Mouse (Mus musculus): ENCODE results near the gene Cdk5. TPM values are rescaled to one million over a fixed set of nuclear protein-coding genes. Genes with fewer than 3 reads are reported as not detected.

Gene Cdk5
- total and polyA plus RNA-seq, 2 experiments from 2014 or later = 83.3 to 156 TPM

- 83% methylated on average over 10 of the region's 10 CpGs for WGBS
- DNase-seq (no peak), ATAC-seq (no peak)
- peaks cover 28% of the 10 kb centered on the region for H3K4me1 ChIP-seq (ENCODE audit: insufficient read depth)
- no peak for TF ChIP-seq CTCF (IDR thresholded peaks at IDR 0.05; ENCODE audit: low read depth)
- no peak overlapping the region for H3K9ac ChIP-seq
- H3K27ac ChIP-seq (ENCODE audit: low read depth, low read length) = no peak overlapping the region
- H3K27me3 ChIP-seq (ENCODE audit: insufficient read depth, low read length) = 0 out of 2 replicates have a peak, but pooled peaks cover 7% of the 10 kb centered on the region
- no peaks in the 10 kb centered on the region for H3K9me3 ChIP-seq (ENCODE audit: low read length)
- no peak overlapping the region for H3K4me2 ChIP-seq (ENCODE audit: low read depth)
- H3K36me3 ChIP-seq (ENCODE audit: insufficient read depth) = no peaks in the 10 kb centered on the region
- H3K4me3 ChIP-seq (ENCODE audit: low read depth, low read length) = no peak overlapping the region
Observed at GRCm38 (mm10) chr5:24385887-24386550, 37.3 kb downstream of the Cdk5 start.

DNA sequence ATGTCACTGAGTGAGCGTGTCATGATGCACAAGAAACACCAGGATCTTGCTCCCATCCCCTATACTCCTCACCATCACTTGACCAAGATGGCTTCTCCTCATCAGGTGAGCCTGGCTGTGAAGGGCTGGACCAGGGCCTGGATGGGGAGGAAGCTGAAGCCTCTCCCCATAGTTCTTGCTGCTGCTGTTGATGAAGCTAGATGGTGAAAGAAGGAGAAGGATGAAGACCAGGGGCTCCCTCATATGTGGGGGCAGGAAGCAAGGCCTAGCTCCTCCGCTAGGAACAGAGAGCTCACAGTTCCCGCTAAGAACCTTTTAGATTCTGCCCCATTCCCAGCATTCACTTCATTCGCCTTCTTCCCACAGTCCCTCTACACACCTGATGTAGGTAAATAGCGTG, 38.0 kb downstream of the Cdk5 start:
- no peak for ATAC-seq
- H3K4me1 ChIP-seq (ENCODE audit: insufficient read depth) = peaks cover 28% of the 10 kb centered on the region
- DNase-seq = no peak
- H3K27ac ChIP-seq (ENCODE audit: low read depth, low read length) = no peak overlapping the region
- H3K9me3 ChIP-seq (ENCODE audit: low read length) = no peaks in the 10 kb centered on the region
- no peaks in the 10 kb centered on the region for H3K36me3 ChIP-seq (ENCODE audit: insufficient read depth)
- no peak overlapping the region for H3K4me2 ChIP-seq (ENCODE audit: low read depth)
- 0 out of 2 replicates have a peak, but pooled peaks cover 7% of the 10 kb centered on the region for H3K27me3 ChIP-seq (ENCODE audit: insufficient read depth, low read length)
- no peak overlapping the region for H3K4me3 ChIP-seq (ENCODE audit: low read depth, low read length)
- no peak overlapping the region for H3K9ac ChIP-seq
- 92% methylated on average over 5 of the region's 5 CpGs for WGBS
- TF ChIP-seq CTCF (IDR thresholded peaks at IDR 0.05; ENCODE audit: low read depth) = no peak

DNA sequence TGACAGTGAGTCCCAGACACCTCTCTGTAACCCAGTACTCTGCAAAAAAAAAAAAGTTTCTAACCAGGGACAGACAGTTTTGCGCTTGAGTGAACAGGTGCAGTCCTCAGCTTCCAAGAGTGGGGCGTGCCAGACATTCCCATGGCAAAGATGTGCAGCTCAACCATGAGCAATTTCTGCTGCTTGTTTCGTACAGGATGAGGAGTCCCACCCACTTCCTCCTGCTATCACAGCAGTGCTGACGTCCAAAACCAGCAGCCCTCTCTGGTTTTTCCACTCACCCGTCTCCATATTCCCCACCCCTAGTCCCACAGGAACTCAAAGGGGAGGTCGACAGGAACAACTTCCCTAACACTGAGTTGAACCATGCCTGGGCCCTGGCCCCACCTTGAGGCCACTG, 38.9 kb downstream of the Cdk5 start:
- DNase-seq = peak; percentile 4

GRCm38 (mm10) chr5:24383026-24383859, 40.1 kb downstream of the Cdk5 start:
- Histone ChIP-seq H3K4me3 (ENCODE audit: low read depth, low read length) (peak overlapping the region; percentile 45), H3K4me1 (ENCODE audit: insufficient read depth) (peaks cover 26% of the 10 kb centered on the region), H3K27ac (ENCODE audit: low read depth, low read length) (peak overlapping the region; percentile 76), H3K27me3 (ENCODE audit: insufficient read depth, low read length) (no peaks in the 10 kb centered on the region), H3K9me3 (ENCODE audit: low read length) (no peaks in the 10 kb centered on the region), H3K9ac (peak overlapping the region; percentile 67), H3K36me3 (ENCODE audit: insufficient read depth) (no peaks in the 10 kb centered on the region), H3K4me2 (ENCODE audit: low read depth) (peak overlapping the region; percentile 61)
- peak; percentile 95 for DNase-seq
- peak; percentile 80 for ATAC-seq
- WGBS = under 1% methylated on average over 34 of the region's 34 CpGs
- TF ChIP-seq CTCF (IDR thresholded peaks at IDR 0.05; ENCODE audit: low read depth) = peak; percentile 79

More for the DNA sequence above, 38.9 kb downstream of the Cdk5 start:
- H3K9me3 ChIP-seq (ENCODE audit: low read length) = no peaks in the 10 kb centered on the region
- peak overlapping the region; percentile 61 for H3K4me2 ChIP-seq (ENCODE audit: low read depth)
- no peak for ATAC-seq
- 0 out of 2 replicates have a peak, but pooled peaks cover 4% of the 10 kb centered on the region for H3K27me3 ChIP-seq (ENCODE audit: insufficient read depth, low read length)
- H3K9ac ChIP-seq = no peak overlapping the region
- no peaks in the 10 kb centered on the region for H3K36me3 ChIP-seq (ENCODE audit: insufficient read depth)
- H3K4me3 ChIP-seq (ENCODE audit: low read depth, low read length) = no peak overlapping the region
- no peak for TF ChIP-seq CTCF (IDR thresholded peaks at IDR 0.05; ENCODE audit: low read depth)
- H3K27ac ChIP-seq (ENCODE audit: low read depth, low read length) = no peak overlapping the region
- peaks cover 28% of the 10 kb centered on the region for H3K4me1 ChIP-seq (ENCODE audit: insufficient read depth)
- 62% methylated on average over 6 of the region's 6 CpGs for whole genome bisulfite sequencing

DNA sequence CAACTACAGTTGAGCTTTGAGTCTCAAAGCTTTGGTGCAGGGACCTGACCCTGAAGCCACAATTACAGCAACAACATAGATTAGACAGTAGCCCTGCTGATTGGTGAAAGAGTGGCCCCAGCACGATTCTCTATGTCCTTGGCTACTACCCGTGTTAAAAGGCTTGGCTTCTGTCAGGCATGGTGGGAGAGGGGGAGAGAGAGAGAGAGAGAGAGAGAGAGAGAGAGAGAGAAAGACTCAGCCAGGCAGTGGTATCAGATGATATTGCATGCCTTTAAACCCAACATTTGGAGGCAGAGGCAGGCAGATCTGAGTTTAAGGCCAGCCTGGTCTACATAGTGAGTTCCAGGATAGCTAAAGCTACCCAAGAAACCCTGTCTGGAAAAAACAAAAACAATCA, 41.3 kb downstream of the Cdk5 start:
- DNase-seq = no peak
- ATAC-seq = no peak
- 36% methylated on average over 2 of the region's 2 CpGs for WGBS
- H3K4me3 ChIP-seq (ENCODE audit: low read depth, low read length) = no peak overlapping the region
- H3K4me2 ChIP-seq (ENCODE audit: low read depth) = no peak overlapping the region
- no peak for TF ChIP-seq CTCF (IDR thresholded peaks at IDR 0.05; ENCODE audit: low read depth)
- H3K36me3 ChIP-seq (ENCODE audit: insufficient read depth) = no peaks in the 10 kb centered on the region
- peaks cover 18% of the 10 kb centered on the region for H3K4me1 ChIP-seq (ENCODE audit: insufficient read depth)
- H3K27ac ChIP-seq (ENCODE audit: low read depth, low read length) = no peak overlapping the region
- no peaks in the 10 kb centered on the region for H3K9me3 ChIP-seq (ENCODE audit: low read length)
- no peak overlapping the region for H3K9ac ChIP-seq
- H3K27me3 ChIP-seq (ENCODE audit: insufficient read depth, low read length) = no peaks in the 10 kb centered on the region

- Histone ChIP-seq H3K4me1 (ENCODE audit: insufficient read depth) (peaks cover 18% of the 10 kb centered on the region), H3K36me3 (ENCODE audit: insufficient read depth) (no peaks in the 10 kb centered on the region), H3K4me3 (ENCODE audit: low read depth, low read length) (no peak overlapping the region), H3K27ac (ENCODE audit: low read depth, low read length) (no peak overlapping the region), H3K9ac (no peak overlapping the region), H3K27me3 (ENCODE audit: insufficient read depth, low read length) (no peaks in the 10 kb centered on the region), H3K4me2 (ENCODE audit: low read depth) (no peak overlapping the region), H3K9me3 (ENCODE audit: low read length) (no peaks in the 10 kb centered on the region)
- DNase-seq (no peak), ATAC-seq (no peak)
- no peak for TF ChIP-seq CTCF (IDR thresholded peaks at IDR 0.05; ENCODE audit: low read depth)
- WGBS = 76% methylated on average over 6 of the region's 6 CpGs
Observed at GRCm38 (mm10) chr5:24381486-24381885, 41.8 kb downstream of the Cdk5 start.

GRCm38 (mm10) chr5:24380499-24380898, 42.8 kb downstream of the Cdk5 start:
- no peak for TF ChIP-seq CTCF (IDR thresholded peaks at IDR 0.05; ENCODE audit: low read depth)
- no peak overlapping the region for H3K4me3 ChIP-seq (ENCODE audit: low read depth, low read length)
- no peak overlapping the region for H3K27ac ChIP-seq (ENCODE audit: low read depth, low read length)
- no peak for DNase-seq
- H3K4me1 ChIP-seq (ENCODE audit: insufficient read depth) = peaks cover 18% of the 10 kb centered on the region
- no peak overlapping the region for H3K9ac ChIP-seq
- no peaks in the 10 kb centered on the region for H3K36me3 ChIP-seq (ENCODE audit: insufficient read depth)
- 93% methylated on average over 4 of the region's 4 CpGs for WGBS
- no peaks in the 10 kb centered on the region for H3K9me3 ChIP-seq (ENCODE audit: low read length)
- no peaks in the 10 kb centered on the region for H3K27me3 ChIP-seq (ENCODE audit: insufficient read depth, low read length)
- H3K4me2 ChIP-seq (ENCODE audit: low read depth) = no peak overlapping the region
- no peak for ATAC-seq
